Mouse (Mus musculus) layer of hippocampus, adult 9-10 months (tissue): ENCODE measurements at regions not wholly inside any gene's neighbourhood (a gene's known extent, or its start where the extent isn't known, plus 50 kb on each side); places are given as distances from the start of the nearest gene placed in this dataset.

Experiments used
- DNase-seq: peaks from one replicate; pipeline ENCODE4 v3.0.0; 2022; ENCODE audit warnings: low spot score

- no peak for DNase-seq
These were observed 147.2 kb downstream of the Nr2f2 start for GRCm38 (mm10) chr7:70219310-70219709.

- no peak for DNase-seq
These were observed 149.4 kb downstream of the Nr2f2 start for GRCm38 (mm10) chr7:70217137-70217536.

DNA sequence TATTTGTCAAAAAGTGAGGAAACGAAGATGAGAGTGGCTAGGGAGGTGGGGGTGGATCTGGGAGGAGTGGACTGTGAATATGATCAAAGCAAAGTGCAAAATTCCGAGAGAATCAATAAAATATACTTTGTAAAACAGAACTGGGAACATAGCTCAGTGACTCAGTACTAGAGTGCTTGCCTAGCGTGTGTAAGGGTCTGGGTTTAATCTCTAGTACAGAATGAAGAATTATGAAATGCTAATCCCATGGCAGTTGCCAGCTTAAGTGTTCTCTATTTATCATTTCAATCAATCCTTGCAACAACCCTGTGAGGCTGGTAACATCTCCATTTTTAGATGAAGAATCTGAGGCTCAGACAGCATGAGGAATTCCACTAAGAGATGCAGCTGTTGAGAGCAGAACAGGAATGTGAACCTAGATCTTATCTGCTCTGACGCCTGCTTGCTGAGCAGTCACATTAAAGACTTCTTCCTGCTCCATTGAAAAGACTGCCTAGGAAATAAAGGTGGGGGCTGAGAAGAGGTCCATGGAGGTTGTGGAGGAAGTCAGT lies 152.5 kb downstream of the Nr2f2 start:
- no peak for DNase-seq

DNA sequence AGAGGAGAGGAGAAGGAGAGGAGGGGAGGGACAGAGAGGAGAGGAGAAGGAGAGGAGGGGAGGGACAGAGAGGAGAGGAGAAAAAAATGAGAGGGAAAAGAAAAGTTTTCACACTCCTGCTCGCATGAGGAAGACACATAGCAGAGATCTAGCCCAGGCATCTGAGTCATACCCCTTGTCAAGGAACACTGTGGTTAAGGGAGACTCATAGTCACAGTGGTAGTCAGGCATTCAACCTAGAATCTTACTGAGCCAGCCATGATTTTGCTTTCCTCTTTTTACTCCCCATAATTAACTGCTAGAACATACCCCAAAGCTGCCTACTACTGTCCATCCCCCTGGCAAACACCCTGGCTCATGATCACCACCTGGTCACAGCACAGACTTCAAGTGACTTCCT lies 160.6 kb downstream of the Nr2f2 start:
- DNase-seq: no peak

DNA sequence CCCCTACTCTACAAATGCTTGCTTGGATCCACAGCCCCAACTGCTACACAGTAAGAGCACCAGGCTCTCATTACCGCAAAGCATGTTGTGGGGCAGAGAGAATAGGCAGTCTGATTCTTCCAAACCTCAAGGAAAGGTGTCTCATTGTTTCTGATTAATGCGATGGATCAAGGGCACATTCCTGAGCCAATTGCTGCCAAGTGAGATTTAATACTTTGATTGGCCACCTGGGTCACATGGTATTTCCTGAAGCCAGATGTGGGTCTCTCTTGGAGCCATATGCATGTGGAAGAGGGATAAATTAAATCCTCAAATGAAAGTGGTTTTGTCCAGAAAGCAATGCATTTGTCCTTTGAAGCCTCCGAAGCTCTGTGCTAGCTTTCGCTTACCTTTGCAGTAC lies 166.3 kb downstream of the Nr2f2 start:
- DNase-seq: no peak

GRCm38 (mm10) chr7:70178956-70179355 lies 187.6 kb downstream of the Nr2f2 start:
- no peak for DNase-seq

DNA sequence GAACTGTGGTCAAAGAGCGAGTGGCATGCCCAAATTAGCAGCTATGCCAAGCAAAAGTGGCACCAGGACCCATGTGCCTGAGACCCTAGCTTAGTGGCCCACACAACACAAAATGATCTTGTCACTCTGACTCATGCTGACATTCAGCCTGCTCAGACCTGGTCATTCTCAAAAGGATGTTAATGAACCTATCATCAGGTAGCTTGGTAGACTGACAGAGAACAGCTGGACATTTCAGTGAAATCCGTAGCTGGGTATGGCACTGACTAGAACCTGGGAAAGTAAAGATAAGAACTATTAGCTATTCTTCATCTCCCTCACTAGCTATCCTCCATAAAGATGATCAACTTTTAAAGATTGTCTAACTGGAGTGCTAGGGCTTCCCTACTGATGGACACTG lies 188.5 kb downstream of the Nr2f2 start:
- DNase-seq: no peak

GRCm38 (mm10) chr7:70176686-70177259 lies 189.8 kb downstream of the Nr2f2 start:
- no peak for DNase-seq

DNA sequence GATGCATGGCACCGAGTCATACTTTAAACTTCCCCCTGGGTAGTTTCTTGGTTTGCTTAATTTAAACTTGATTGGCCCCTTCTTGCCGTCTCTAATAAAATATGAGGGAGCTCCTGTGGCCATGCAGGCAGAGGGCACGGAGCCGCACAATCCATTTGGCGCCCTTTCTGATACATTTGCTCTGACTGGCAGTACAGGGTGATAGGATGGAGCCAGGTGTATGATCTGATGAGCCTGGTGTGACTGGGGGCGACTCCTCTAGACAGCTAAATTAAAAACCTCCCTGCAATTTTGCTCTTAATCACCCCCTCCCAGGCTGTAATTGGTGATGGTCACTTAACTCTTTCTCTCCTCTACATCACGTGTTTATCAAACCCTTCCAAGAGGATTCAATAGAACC lies 190.4 kb downstream of the Nr2f2 start:
- no peak for DNase-seq

GRCm38 (mm10) chr7:70172431-70172830 lies 194.1 kb downstream of the Nr2f2 start:
- no peak for DNase-seq

DNA sequence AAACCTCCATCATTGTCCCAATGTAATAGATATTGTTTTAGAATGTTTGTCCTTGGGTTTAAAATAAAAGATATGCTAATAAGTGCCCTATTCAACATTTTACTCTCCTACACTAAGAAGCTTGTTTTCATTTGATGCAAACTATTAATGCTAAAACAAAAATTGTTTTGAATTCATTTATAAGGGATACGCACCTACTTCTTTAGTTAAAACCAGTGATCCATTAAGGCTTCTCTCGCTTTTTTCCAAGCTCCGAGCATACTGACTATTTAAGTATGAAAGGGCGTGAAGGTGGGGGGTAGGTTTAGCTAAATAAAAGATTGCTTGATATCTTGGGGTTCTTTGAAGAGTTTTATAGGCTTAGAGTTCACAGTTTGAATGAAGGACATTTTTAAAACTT lies 195.1 kb downstream of the Nr2f2 start:
- no peak for DNase-seq

GRCm38 (mm10) chr7:70168080-70168479 lies 198.5 kb downstream of the Nr2f2 start:
- DNase-seq: no peak

DNA sequence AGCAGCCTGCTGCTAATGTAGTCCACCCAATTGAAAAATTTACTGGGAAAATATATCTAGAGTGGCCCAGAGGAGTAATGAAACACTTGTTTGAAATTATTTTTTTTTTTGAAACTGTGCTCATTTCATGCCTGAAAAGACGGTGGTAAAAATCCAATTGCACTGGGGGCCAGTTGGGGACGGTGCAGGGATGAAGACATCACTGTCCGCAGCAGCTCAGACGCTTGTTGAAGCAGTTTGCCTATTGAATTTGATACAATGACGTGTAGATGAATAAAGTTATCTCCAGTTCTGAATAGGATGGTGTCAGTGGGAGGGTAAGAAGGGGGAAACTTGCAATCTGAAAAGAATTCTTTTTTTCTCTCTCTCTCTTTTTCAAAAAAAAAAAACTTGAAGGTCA lies 200.5 kb downstream of the Nr2f2 start:
- DNase-seq: no peak

- no peak for DNase-seq
These were observed 201.0 kb downstream of the Nr2f2 start for GRCm38 (mm10) chr7:70165501-70165900.

GRCm38 (mm10) chr7:70164691-70165193 lies 201.8 kb downstream of the Nr2f2 start:
- DNase-seq: no peak

DNA sequence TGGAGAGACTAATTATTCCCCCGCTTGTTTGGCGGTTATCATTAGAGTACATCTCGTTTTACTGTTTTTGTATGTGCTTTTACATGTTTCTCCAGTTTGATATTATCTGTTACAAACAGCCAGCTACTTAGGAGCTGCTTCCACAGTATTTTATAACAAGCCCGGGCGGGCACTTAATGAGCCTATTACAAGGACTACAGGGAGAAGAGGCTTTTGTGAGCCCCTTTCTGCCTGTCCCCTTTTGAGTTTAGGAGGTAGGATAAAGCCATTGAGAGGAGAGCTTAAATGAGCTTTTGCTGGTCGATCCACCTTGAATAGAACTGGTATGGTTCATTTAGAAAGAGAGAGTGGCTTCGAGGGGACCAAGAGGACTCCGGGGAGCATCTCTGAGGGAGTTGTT lies 208.0 kb downstream of the Nr2f2 start:
- no peak for DNase-seq

DNA sequence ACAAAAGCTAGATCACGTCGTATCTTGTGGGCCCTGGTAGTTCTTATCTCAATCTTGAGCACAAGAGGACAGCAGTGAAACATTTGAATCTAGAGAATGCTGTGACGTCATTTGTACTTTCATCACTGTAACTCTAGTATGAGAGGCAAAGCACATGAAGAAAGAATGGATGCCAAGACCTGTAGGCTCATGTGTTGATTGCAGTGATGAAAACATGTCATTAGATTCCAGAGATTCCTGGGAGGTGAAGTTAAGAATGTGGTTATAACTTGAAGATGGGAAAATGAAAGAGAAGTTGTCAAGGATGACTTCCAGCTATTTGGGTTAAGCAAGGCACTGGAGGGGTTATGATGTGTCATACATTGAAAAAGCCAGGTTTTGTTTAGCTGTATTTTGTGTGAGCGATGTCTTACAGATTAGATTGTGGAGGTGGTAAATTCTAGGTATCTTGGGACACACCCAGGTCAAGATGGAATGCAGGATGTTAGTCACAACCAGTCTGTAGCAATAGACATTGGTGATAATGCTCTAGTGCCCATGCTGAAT lies 221.7 kb downstream of the Nr2f2 start:
- no peak for DNase-seq

GRCm38 (mm10) chr7:70136837-70137236 lies 229.7 kb downstream of the Nr2f2 start:
- no peak for DNase-seq

DNA sequence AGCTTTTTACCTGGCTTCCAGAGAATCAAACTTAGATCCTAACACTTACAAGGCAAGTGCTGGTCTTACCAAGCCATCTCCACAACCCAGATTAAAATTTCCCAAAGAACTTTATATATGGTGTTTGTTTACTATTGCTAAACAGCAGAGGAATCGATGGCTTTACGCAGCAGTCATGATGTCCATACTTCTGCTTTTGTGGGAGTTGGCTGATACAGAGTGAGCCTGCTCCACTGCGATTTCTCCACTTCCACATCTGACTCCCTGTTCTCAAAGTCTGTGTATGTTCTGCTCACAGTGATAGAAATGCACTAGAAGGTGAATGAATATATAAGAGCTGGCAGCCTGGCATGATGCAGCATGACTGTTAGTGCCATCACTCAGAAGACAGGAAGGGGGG lies 231.1 kb downstream of the Nr2f2 start:
- no peak for DNase-seq

DNA sequence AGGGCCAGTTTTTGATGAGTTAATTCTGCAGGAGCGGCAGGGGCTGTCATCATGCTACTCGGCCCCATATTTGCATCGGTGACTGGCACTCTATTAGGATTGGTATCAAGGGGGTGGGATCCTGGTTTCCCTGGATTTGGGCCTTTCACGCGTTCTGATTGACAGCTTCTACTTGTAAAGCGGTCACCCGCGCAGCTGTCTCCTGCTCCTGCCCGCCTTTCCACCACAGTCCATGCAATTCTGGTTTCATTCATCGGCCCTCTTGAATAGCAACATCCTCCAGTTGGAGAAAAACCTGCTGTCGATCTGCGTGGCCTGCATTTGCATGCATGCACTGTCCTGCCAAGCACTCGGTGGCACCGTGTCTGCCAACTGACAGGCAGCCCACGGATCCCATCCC lies 236.6 kb downstream of the Nr2f2 start:
- no peak for DNase-seq

DNA sequence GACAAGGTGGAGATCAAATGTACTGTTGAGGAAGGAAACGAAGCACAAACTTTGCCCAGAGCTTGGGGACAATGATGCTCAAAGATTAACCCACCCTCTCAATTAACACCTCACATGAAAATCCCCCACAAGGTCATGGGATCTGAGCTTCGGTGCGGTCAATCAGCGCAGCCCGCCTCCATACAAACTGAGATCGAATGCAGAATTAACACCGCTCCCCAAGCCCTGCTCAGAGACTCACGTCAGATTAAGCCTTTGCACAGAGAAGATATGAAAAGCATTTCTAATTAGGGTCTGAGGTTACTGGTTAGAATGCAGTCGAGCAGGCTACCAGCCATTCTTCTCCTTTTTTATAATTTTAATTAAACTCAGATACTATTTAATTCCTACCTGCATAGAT lies 243.7 kb downstream of the Nr2f2 start:
- DNase-seq: no peak

DNA sequence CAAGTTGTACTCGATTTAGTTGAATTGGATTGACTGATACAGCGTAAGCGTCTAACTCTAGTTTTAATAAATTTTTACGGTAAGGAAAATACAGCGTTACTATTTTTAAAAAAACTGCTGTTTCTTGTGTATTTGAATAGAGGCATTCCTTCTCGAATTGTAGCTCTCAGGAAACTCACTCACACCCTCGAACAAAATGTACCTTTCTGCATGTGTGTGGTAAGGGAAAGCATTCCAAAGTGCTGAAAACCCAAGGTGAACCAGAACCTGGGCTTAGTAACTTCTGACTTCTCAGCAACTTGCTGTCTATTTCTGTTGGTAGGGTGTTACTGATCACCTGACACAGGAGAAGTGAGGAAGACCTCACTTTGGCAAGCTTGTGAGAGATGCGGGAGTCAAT lies 247.0 kb downstream of the Nr2f2 start:
- DNase-seq: no peak

- no peak for DNase-seq
These were observed 247.6 kb downstream of the Nr2f2 start for GRCm38 (mm10) chr7:70118971-70119370.
